Mouse (Mus musculus): ENCODE measurements around the gene Elp4.

Elp4 gene

GRCm38 (mm10) chr2:105805210-105805609, 99.2 kb downstream of the Elp4 start:
- no peak for DNase-seq (ENCODE audit: low read depth, low spot score)

- DNase-seq (ENCODE audit: low read depth, low spot score) = no peak
These were observed 99.9 kb downstream of the Elp4 start for GRCm38 (mm10) chr2:105804506-105804905.

GRCm38 (mm10) chr2:105803427-105803826, 100.9 kb downstream of the Elp4 start:
- no peak for DNase-seq (ENCODE audit: low read depth, low spot score)

GRCm38 (mm10) chr2:105802902-105803301, 101.5 kb downstream of the Elp4 start:
- no peak for DNase-seq (ENCODE audit: low read depth, low spot score)

GRCm38 (mm10) chr2:105801536-105801935, 102.8 kb downstream of the Elp4 start:
- no peak for DNase-seq (ENCODE audit: low read depth, low spot score)

GRCm38 (mm10) chr2:105800694-105801093, 103.7 kb downstream of the Elp4 start:
- no peak for DNase-seq (ENCODE audit: low read depth, low spot score)

- no peak for DNase-seq (ENCODE audit: low read depth, low spot score)
These were observed 104.5 kb downstream of the Elp4 start for GRCm38 (mm10) chr2:105799840-105800239.

- no peak for DNase-seq (ENCODE audit: low read depth, low spot score)
These were observed 106.5 kb downstream of the Elp4 start for GRCm38 (mm10) chr2:105797842-105798241.

GRCm38 (mm10) chr2:105796101-105796500, 108.3 kb downstream of the Elp4 start:
- no peak for DNase-seq (ENCODE audit: low read depth, low spot score)

- no peak for DNase-seq (ENCODE audit: low read depth, low spot score)
These were observed 111.8 kb downstream of the Elp4 start for GRCm38 (mm10) chr2:105792339-105793120.

GRCm38 (mm10) chr2:105789936-105790335, 114.4 kb downstream of the Elp4 start:
- DNase-seq (ENCODE audit: low read depth, low spot score) = no peak

- no peak for DNase-seq (ENCODE audit: low read depth, low spot score)
These were observed 116.6 kb downstream of the Elp4 start for GRCm38 (mm10) chr2:105787726-105788125.

- no peak for DNase-seq (ENCODE audit: low read depth, low spot score)
These were observed 117.4 kb downstream of the Elp4 start for GRCm38 (mm10) chr2:105786986-105787385.

- DNase-seq (ENCODE audit: low read depth, low spot score) = no peak
These were observed 121.5 kb downstream of the Elp4 start for GRCm38 (mm10) chr2:105782885-105783284.

GRCm38 (mm10) chr2:105780739-105781138, 123.6 kb downstream of the Elp4 start:
- DNase-seq (ENCODE audit: low read depth, low spot score) = no peak

GRCm38 (mm10) chr2:105779320-105779891, 125.0 kb downstream of the Elp4 start:
- DNase-seq (ENCODE audit: low read depth, low spot score) = no peak

- DNase-seq (ENCODE audit: low read depth, low spot score) = no peak
These were observed 133.1 kb downstream of the Elp4 start for GRCm38 (mm10) chr2:105771314-105771713.

GRCm38 (mm10) chr2:105769747-105770328, 134.5 kb downstream of the Elp4 start:
- DNase-seq (ENCODE audit: low read depth, low spot score) = no peak

- DNase-seq (ENCODE audit: low read depth, low spot score) = no peak
These were observed 150.9 kb downstream of the Elp4 start for GRCm38 (mm10) chr2:105753512-105753911.

- no peak for DNase-seq (ENCODE audit: low read depth, low spot score)
These were observed 155.3 kb downstream of the Elp4 start for GRCm38 (mm10) chr2:105749111-105749510.

GRCm38 (mm10) chr2:105746896-105747295, 157.5 kb downstream of the Elp4 start:
- no peak for DNase-seq (ENCODE audit: low read depth, low spot score)

GRCm38 (mm10) chr2:105736166-105736565, 168.2 kb downstream of the Elp4 start:
- no peak for DNase-seq (ENCODE audit: low read depth, low spot score)

GRCm38 (mm10) chr2:105730704-105731103, 173.7 kb downstream of the Elp4 start:
- no peak for DNase-seq (ENCODE audit: low read depth, low spot score)
